Mouse (Mus musculus): Measurements from ENCODE around the gene Mier2. TPM values are rescaled to one million over a fixed set of nuclear protein-coding genes. Genes with fewer than 3 reads are reported as not detected.

Mier2 gene
- total and polyA plus RNA-seq, 3 experiments = 22.4 to 30.2 (median 26.7) TPM

DNA sequence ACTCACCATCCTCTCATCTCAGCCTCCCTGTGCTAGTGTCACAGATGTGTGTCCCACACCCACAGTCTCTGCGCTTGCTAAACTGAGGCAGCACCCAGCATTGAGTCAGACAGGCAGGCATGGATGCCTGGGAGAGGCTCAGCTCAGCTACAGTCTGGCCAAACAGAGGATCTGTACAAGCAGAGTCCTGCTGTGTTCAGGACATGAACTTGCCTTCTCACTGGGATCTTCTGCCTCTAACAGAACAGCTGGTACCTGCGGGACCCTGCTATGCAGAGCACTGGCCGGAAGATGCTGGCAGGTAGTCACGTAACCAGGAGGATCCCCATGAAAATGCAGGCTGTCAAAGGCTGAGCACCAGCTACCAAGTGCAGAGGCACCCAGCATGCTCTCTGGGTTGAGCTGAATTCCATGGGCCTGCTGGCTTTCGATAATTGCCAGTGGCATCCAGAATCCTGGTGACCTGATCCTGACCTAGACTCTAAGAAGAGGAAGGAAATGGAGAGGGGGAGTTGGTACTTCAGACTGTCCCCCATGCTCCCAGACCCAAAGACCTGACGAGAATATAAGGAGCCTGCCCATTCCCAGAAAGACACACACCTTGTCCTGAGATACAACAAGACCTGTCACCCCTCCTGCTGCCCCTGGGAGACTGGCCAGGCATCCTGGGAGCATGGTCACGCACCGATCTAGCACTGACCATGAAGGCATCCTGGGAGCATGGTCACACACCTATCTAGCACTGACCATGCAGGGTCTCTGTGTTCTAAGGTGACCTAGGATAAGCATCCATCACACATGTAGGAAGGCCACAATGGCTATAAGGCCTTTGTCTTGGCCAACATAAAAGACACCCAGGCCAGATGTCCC lies 29.3 kb downstream of the Mier2 start:
- Histone ChIP-seq H3K4me3 (replicated peaks in 1 of 3; ENCODE audit: low read depth in 2 of 3, low read length in 2 of 3, poor library complexity in 1 of 3) (no peak overlapping the region), H3K4me2 (ENCODE audit: insufficient read depth, low read depth, poor library complexity, severe bottlenecking) (no peak overlapping the region), H3K9me3 (replicated peaks; ENCODE audit: low read length) (no peaks in the 10 kb centered on the region), H3K4me1 (ENCODE audit: control insufficient read depth in 1 of 2, insufficient read depth in 2 of 2) (no peaks in the 10 kb centered on the region), H3K27ac (ENCODE audit: insufficient read depth, low read depth) (no peak overlapping the region), H3K36me3 (replicated peaks in 1 of 2; ENCODE audit: control insufficient read depth in 1 of 2, insufficient read depth in 1 of 2, low read length in 1 of 2) (peaks cover 0 to 48% of the 10 kb centered on the region in 2 experiments), H3K9ac (ENCODE audit: insufficient read depth, low read depth) (no peak overlapping the region), H3K79me2 (replicated peaks; ENCODE audit: control insufficient read depth, extremely low read depth, insufficient read depth, poor library complexity, severe bottlenecking) (no peaks in the 10 kb centered on the region), H3K27me3 (replicated peaks) (no peaks in the 10 kb centered on the region)
- DNase-seq (ENCODE audit: extremely low read depth) = no peak
- in situ Hi-C loops (cut with MboI; ENCODE audit: low pct_ligation_motif_present, low pct_unique_long_range_greater_than_20kb, low sequenced_read_pairs) = no loop called here
- dilution Hi-C loops (cut with MboI; ENCODE audit: extremely low pct_ligation_motif_present, extremely low pct_unique_long_range_greater_than_20kb, low sequenced_read_pairs) = no loop called here
- TF ChIP-seq UBTF (IDR thresholded peaks at IDR 0.05; ENCODE audit: low read depth, low read length) (no peak), HCFC1 (IDR thresholded peaks at IDR 0.05; ENCODE audit: low read depth, low read length) (no peak), RAD21 (IDR thresholded peaks at IDR 0.05; ENCODE audit: low read depth, low read length) (no peak)

DNA sequence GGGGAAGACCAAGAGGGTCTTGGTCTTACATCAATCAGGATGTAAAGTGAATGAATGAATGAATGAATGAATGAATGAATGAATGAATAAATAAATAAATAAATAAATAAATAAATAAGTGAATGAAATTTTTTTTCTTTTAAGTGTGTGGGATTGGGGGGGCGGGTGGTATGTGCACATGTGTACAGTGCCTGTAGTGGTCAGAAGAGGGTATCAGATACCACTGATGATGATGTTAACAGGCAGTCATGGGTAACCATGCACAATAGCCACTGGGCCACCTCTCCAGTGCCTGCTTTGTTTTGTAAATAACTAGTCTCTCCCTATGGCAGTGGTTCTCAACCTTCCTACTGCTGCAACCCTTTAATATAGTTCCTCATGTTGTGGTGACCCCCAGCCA lies 30.6 kb downstream of the Mier2 start:
- dilution Hi-C loops (cut with MboI; ENCODE audit: extremely low pct_ligation_motif_present, extremely low pct_unique_long_range_greater_than_20kb, low sequenced_read_pairs) = no loop called here
- H3K27me3 ChIP-seq (replicated peaks) = no peaks in the 10 kb centered on the region

DNA sequence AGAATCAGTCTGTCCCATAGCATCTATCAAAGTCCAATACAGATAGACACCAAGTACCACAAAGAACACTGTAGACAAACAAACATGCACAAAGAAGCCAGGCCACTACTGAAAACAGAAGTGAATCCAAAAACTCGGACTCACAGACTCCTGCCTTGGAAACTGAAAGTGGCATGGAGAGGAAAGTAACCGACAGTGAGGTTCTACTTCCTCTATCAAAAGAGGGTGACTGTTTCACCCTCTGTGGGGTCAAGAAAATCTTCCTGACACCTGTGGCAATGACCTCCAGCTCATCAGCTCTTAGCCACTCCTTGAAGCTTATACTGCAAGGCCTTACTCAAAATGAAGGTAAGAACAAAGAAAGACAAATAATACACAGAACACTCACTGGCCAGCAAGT lies 48.3 kb downstream of the Mier2 start:
- in situ Hi-C loops (cut with MboI; ENCODE audit: low pct_ligation_motif_present, low pct_unique_long_range_greater_than_20kb, low sequenced_read_pairs) = loop anchor here (25.0 kb wide), 1 partner anchor 94 kb away; no protein-coding TSS in a partner anchor
- peak; percentile 53 for DNase-seq (ENCODE audit: extremely low read depth)
- dilution Hi-C loops (cut with MboI; ENCODE audit: extremely low pct_ligation_motif_present, extremely low pct_unique_long_range_greater_than_20kb, low sequenced_read_pairs) = no loop called here
- TF ChIP-seq EP300 (IDR thresholded peaks at IDR 0.05; ENCODE audit: low read length) (peak; percentile 93), PAX5 (IDR thresholded peaks at IDR 0.05; ENCODE audit: low read length) (no peak), ZNF384 (IDR thresholded peaks at IDR 0.05; ENCODE audit: low read depth, low read length) (no peak), MAX (IDR thresholded peaks at IDR 0.05; ENCODE audit: low read length) (no peak), BHLHE40 (IDR thresholded peaks at IDR 0.05; ENCODE audit: low read depth, low read length) (peak; percentile 35), HCFC1 (IDR thresholded peaks at IDR 0.05; ENCODE audit: low read depth, low read length) (no peak; the same call in 1 of the 2 replicates), IRF4 (IDR thresholded peaks at IDR 0.05; ENCODE audit: low read depth, low read length) (peak; percentile 83; the same call in 1 of the 2 replicates), USF2 (conservative IDR thresholded peaks at IDR 0.05; ENCODE audit: low read depth, low read length) (no peak), ELF1 (IDR thresholded peaks at IDR 0.05; ENCODE audit: low read depth, low read length) (0 out of 2 replicates have a peak, but pooled peaks have one; percentile 18), MYC (IDR thresholded peaks at IDR 0.05; ENCODE audit: low read depth, low read length) (0 out of 2 replicates have a peak, but pooled peaks have one; percentile 14), RAD21 (IDR thresholded peaks at IDR 0.05; ENCODE audit: low read depth, low read length) (no peak), TBP (conservative IDR thresholded peaks at IDR 0.05; ENCODE audit: low read depth, low read length) (no peak), SMC3 (IDR thresholded peaks at IDR 0.05; ENCODE audit: low read depth, low read length) (no peak), POLR2AphosphoS2 (IDR thresholded peaks at IDR 0.05; ENCODE audit: low read depth, low read length) (no peak), SIN3A (IDR thresholded peaks at IDR 0.05; ENCODE audit: low read length) (no peak), RCOR1 (conservative IDR thresholded peaks at IDR 0.05; ENCODE audit: low read depth, low read length) (no peak), ZC3H11A (IDR thresholded peaks at IDR 0.05; ENCODE audit: low read depth, low read length) (no peak), NRF1 (IDR thresholded peaks at IDR 0.05; ENCODE audit: low read depth, low read length) (no peak)

More for the DNA sequence above, 30.6 kb downstream of the Mier2 start:
- DNase-seq (ENCODE audit: extremely low read depth) = no peak
- no peaks in the 10 kb centered on the region for H3K4me1 ChIP-seq (ENCODE audit: control insufficient read depth in 1 of 2, insufficient read depth in 2 of 2)
- TF ChIP-seq ZKSCAN1 (IDR thresholded peaks at IDR 0.05; ENCODE audit: borderline replicate concordance, low read depth, low read length) = no peak
- TF ChIP-seq MAFK (IDR thresholded peaks at IDR 0.05; ENCODE audit: insufficient replicate concordance, low read length) = no peak
- no peak for TF ChIP-seq ZC3H11A (IDR thresholded peaks at IDR 0.05; ENCODE audit: low read depth, low read length)
- no peak for TF ChIP-seq CTCF (conservative IDR thresholded peaks at IDR 0.05 in 1 of 2, IDR thresholded peaks at IDR 0.05 in 1 of 2; ENCODE audit: low read depth in 2 of 2, low read length in 2 of 2)
- TF ChIP-seq MXI1 (IDR thresholded peaks at IDR 0.05; ENCODE audit: low read depth, low read length) = no peak
- no peak for TF ChIP-seq NELFE (IDR thresholded peaks at IDR 0.05; ENCODE audit: low read depth, low read length)
- TF ChIP-seq TCF12 (IDR thresholded peaks at IDR 0.05; ENCODE audit: low read depth, low read length) = no peak
- TF ChIP-seq MAX (IDR thresholded peaks at IDR 0.05; ENCODE audit: low read length) = no peak
- TF ChIP-seq POLR2A (IDR thresholded peaks at IDR 0.05; ENCODE audit: low read depth, low read length) = no peak
- TF ChIP-seq POLR2AphosphoS2 (IDR thresholded peaks at IDR 0.05; ENCODE audit: low read depth, low read length) = no peak
- no peak for TF ChIP-seq ZNF384 (IDR thresholded peaks at IDR 0.05; ENCODE audit: low read depth, low read length)
- no peaks in the 10 kb centered on the region for H3K9me3 ChIP-seq (replicated peaks; ENCODE audit: low read length)
- no peak overlapping the region for H3K9ac ChIP-seq (ENCODE audit: insufficient read depth, low read depth)
- no peak overlapping the region for H3K4me2 ChIP-seq (ENCODE audit: insufficient read depth, low read depth, poor library complexity, severe bottlenecking)
- in situ Hi-C loops (cut with MboI; ENCODE audit: low pct_ligation_motif_present, low pct_unique_long_range_greater_than_20kb, low sequenced_read_pairs) = loop anchor here (25.0 kb wide), 1 partner anchor 112 kb away; no protein-coding TSS in a partner anchor
- no peak overlapping the region for H3K4me3 ChIP-seq (replicated peaks in 1 of 3; ENCODE audit: low read depth in 2 of 3, low read length in 2 of 3, poor library complexity in 1 of 3)
- H3K27ac ChIP-seq (ENCODE audit: insufficient read depth, low read depth) = no peak overlapping the region
- peaks cover 0 to 39% of the 10 kb centered on the region in 2 experiments for H3K36me3 ChIP-seq (replicated peaks in 1 of 2; ENCODE audit: control insufficient read depth in 1 of 2, insufficient read depth in 1 of 2, low read length in 1 of 2)
- no peaks in the 10 kb centered on the region for H3K79me2 ChIP-seq (replicated peaks; ENCODE audit: control insufficient read depth, extremely low read depth, insufficient read depth, poor library complexity, severe bottlenecking)

More for the DNA sequence above, 48.3 kb downstream of the Mier2 start:
- Histone ChIP-seq H3K9ac (ENCODE audit: insufficient read depth, low read depth) (no peak overlapping the region), H3K4me3 (replicated peaks in 1 of 3; ENCODE audit: low read depth in 2 of 3, low read length in 2 of 3, poor library complexity in 1 of 3) (no peak overlapping the region), H3K4me2 (ENCODE audit: insufficient read depth, low read depth, poor library complexity, severe bottlenecking) (peak overlapping the region; percentile 47), H3K36me3 (replicated peaks in 1 of 2; ENCODE audit: control insufficient read depth in 1 of 2, insufficient read depth in 1 of 2, low read length in 1 of 2) (no peaks in the 10 kb centered on the region), H3K4me1 (ENCODE audit: control insufficient read depth in 1 of 2, insufficient read depth in 2 of 2) (peaks cover 0 to 17% of the 10 kb centered on the region in 2 experiments; a peak in 3 of 4 replicates), H3K9me3 (replicated peaks; ENCODE audit: low read length) (no peaks in the 10 kb centered on the region), H3K27ac (ENCODE audit: insufficient read depth, low read depth) (no peak overlapping the region), H3K27me3 (replicated peaks) (no peaks in the 10 kb centered on the region), H3K79me2 (replicated peaks; ENCODE audit: control insufficient read depth, extremely low read depth, insufficient read depth, poor library complexity, severe bottlenecking) (no peaks in the 10 kb centered on the region)
